Mouse (Mus musculus) lung, postnatal 0 days (tissue): ENCODE data around the gene Sh3d19.
"Not testable (repeated sequence)": the region's sequence is repeated elsewhere in the genome, so short reads cannot be mapped to it uniquely, and the experiment has no call there.

Experiments
- CTCF ChIP-seq: IDR thresholded peaks from 2 replicates; pipeline ENCODE4 v1.5.1; 2016; ENCODE audit warnings: antibody characterized with exemption, mild to moderate bottlenecking
- EP300 ChIP-seq: IDR thresholded peaks from 2 replicates; pipeline ENCODE4 v1.6.1; 2016; ENCODE audit warnings: antibody characterized with exemption, mild to moderate bottlenecking, control low read depth

DNA sequence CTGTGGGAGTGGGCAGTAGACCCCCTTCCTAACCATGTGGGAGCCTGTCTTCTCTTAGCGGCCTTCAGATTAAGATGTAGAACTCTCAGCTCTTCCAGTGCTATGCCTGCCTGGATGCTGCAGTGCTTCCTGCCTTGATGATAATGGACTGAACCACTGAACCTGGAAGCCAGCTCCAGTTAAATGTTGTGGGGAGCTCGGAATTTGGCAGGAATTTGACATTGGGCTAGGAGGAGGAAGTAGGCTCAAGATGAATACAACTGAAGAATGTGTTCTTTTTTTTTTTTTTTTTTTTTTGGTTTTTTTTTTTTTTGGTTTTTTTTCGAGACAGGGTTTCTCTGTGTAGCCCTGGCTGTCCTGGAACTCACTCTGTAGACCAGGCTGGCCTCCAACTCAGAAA lies 10.9 kb downstream of the Sh3d19 start:
- TF ChIP-seq CTCF, EP300: not testable (repeated sequence)
